Mouse (Mus musculus) G1E (cell line): ENCODE results near the gene Cux1. TPM values are rescaled to one million over a fixed set of nuclear protein-coding genes. Genes with fewer than 3 reads are reported as not detected.

ENCODE experiments used
- ATAC-seq: 2 replicates; pipeline ENCODE4 v1.8.0; 2016; ENCODE audit warnings: mild to moderate bottlenecking; ENCODE audit not compliant: insufficient number of reproducible peaks, poor library complexity, low FRiP score, severe bottlenecking; ENCODE audit errors: extremely low read depth
- DNase-seq: peaks from one replicate; pipeline ENCODE4 v3.0.0; 2012; ENCODE audit warnings: low spot score
- H3K27me3 ChIP-seq: 2 replicates; pipeline ENCODE4 v1.6.1; 2012; ENCODE audit warnings: mild to moderate bottlenecking, low read length, inconsistent platforms; ENCODE audit not compliant: insufficient read depth
- H3K36me3 ChIP-seq: replicated peaks from 2 replicates; pipeline ENCODE3; 2012; ENCODE audit warnings: mild to moderate bottlenecking, inconsistent platforms
- H3K4me1 ChIP-seq: 2 replicates; pipeline ENCODE4 v1.6.1; 2012; ENCODE audit warnings: low read depth, low read length, inconsistent platforms, mixed read lengths; ENCODE audit not compliant: insufficient read depth
- H3K4me3 ChIP-seq: 2 replicates; pipeline ENCODE4 v1.5.1; 2012; ENCODE audit warnings: low read depth, mild to moderate bottlenecking, inconsistent platforms, low read length, moderate library complexity, mixed read lengths
- H3K9me3 ChIP-seq: replicated peaks from 2 replicates; pipeline ENCODE4 v1.6.1; 2012; ENCODE audit warnings: inconsistent platforms
- CTCF ChIP-seq: IDR thresholded peaks from 2 replicates; pipeline ENCODE4 v1.5.1; 2012; ENCODE audit warnings: low read depth, low read length, inconsistent platforms, mixed read lengths
- GATA1 ChIP-seq: IDR thresholded peaks from 2 replicates; pipeline ENCODE4 v1.6.1; 2012; ENCODE audit warnings: borderline replicate concordance, low read length, inconsistent platforms, mixed read lengths
- GATA2 ChIP-seq: IDR thresholded peaks from 2 replicates; pipeline ENCODE4 v1.6.1; 2012; ENCODE audit warnings: low read depth, low read length, inconsistent platforms, borderline replicate concordance
- POLR2AphosphoS5 ChIP-seq: IDR thresholded peaks from 2 replicates; pipeline ENCODE4 v1.6.1; 2012; ENCODE audit warnings: low read depth, low read length, inconsistent platforms; ENCODE audit not compliant: insufficient replicate concordance
- TAL1 ChIP-seq: conservative IDR thresholded peaks from 2 replicates; pipeline ENCODE4 v1.6.1; 2012; ENCODE audit warnings: low read depth, low read length, inconsistent platforms, mixed read lengths
- polyA plus RNA-seq: library from polyadenylated mRNA; stranded (reverse); fragments of >175 nt; gene quantifications from 2 replicates; pipeline ENCODE4 v1.2.3, GENCODE M21; 2012
- total RNA-seq, 2 experiments: library from RNA; stranded (forward) in 1 of 2; stranded (reverse) in 1 of 2; fragments of 200-1000 nt in 1 of 2; fragments of >200 nt in 1 of 2; fragmentation: Nextera tagmentation in 1 of 2; gene quantifications; 2 replicates each; pipeline ENCODE4 v1.2.3; 2014 to 2017

The Cux1 gene
- total and polyA plus RNA-seq, 3 experiments: 0.03 to 0.11 TPM; not detected in 1

DNA sequence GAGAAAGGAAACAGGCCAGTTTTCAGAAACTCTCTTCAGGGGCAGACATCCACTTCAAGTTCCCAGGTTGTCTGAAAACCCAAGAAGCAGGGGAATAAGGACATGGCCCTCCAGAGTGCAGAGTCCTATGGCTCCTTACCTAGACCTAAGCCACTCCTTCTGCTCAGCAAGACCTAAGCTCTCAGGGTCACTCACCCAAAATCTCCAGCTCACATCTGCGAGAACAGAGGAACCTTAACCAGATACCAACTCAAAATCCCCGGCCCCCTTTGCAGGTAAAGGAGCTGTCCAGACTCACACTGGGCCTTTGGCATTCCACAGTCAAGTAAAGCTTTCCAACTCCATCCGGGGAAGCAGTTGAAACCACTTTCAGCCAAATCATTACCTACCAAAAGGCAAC is 3.3 kb downstream of the Cux1 start:
- Histone ChIP-seq H3K4me1 (no peaks in the 10 kb centered on the region), H3K27me3 (peaks cover 3% of the 10 kb centered on the region; the same call in 1 of the 2 replicates), H3K9me3 (peaks cover 35% of the 10 kb centered on the region), H3K4me3 (no peak overlapping the region), H3K36me3 (no peaks in the 10 kb centered on the region)
- DNase-seq: no peak
- TF ChIP-seq CTCF: no peak
- TF ChIP-seq POLR2AphosphoS5: no peak
- no peak for TF ChIP-seq GATA2
- TF ChIP-seq GATA1: no peak
- no peak for TF ChIP-seq TAL1
- no peak for ATAC-seq

DNA sequence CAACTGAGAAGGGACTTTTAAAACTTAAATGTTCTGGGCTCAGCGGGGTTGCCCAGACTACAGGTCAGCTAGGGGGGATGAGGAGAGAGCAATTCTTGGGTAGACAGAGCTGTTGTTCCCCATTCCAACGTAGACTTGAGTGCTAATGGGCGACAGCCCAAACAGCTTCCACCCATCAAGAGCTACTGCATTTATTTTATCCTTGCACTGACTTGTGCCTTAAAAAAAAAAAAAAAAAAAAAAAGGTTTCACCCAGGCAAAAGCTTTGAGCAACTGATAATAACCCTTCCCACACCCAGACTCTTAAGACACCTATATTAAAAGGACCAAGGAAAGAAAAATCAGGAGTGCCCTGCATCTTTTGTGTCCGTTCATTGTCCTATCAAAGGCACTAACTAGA is 4.2 kb downstream of the Cux1 start:
- DNase-seq (no peak), ATAC-seq (no peak)
- TF ChIP-seq POLR2AphosphoS5 (no peak), GATA2 (no peak), CTCF (no peak), GATA1 (no peak), TAL1 (no peak)
- Histone ChIP-seq H3K4me3 (no peak overlapping the region), H3K36me3 (no peaks in the 10 kb centered on the region), H3K9me3 (peaks cover 30% of the 10 kb centered on the region), H3K4me1 (no peaks in the 10 kb centered on the region), H3K27me3 (peaks cover 3% of the 10 kb centered on the region; the same call in 1 of the 2 replicates)

DNA sequence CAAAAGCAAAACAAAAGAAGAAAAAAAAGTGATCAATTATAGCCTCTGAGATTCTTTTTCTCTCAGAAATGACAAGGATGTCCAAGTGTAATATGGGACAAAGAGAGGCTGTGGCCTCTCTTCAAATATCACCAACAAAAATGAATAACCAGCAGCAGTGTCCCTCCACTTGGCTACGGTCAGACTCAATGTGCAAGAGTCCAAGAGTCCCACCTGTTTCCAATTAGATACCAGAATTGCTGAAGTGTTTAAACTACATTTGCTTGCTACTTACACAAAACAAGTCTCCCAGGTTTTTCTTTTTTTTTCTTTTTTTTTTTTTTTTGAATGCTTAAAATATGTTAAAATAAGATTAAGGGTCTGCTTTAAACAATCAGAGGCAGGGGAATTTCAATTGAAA is 5.1 kb downstream of the Cux1 start:
- DNase-seq (no peak), ATAC-seq (no peak)
- TF ChIP-seq CTCF: no peak
- no peak for TF ChIP-seq POLR2AphosphoS5
- H3K4me3 ChIP-seq: no peak overlapping the region
- no peaks in the 10 kb centered on the region for H3K4me1 ChIP-seq
- H3K9me3 ChIP-seq: peaks cover 21% of the 10 kb centered on the region
- H3K27me3 ChIP-seq: peaks cover 3% of the 10 kb centered on the region; the same call in 1 of the 2 replicates
- H3K36me3 ChIP-seq: no peaks in the 10 kb centered on the region

DNA sequence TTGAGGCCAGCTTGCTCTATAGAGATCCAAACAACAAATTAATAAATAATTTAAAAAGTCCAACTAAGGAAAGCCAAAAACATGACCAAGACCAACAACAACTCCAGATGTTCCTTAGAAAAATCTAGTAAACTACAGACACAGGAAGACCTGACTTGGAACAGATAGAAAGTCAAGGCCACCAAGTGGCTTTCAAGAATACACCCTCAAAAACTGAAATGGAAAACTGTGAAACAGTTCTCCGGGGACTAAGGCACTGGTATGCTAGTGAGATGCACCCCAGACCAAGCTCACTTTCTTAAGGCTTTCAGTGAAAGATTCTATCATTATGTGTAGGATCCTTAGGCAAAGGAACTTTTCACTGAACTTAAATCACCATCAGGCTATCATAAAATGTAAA is 5.6 kb downstream of the Cux1 start:
- H3K9me3 ChIP-seq: peaks cover 16% of the 10 kb centered on the region
- no peak for ATAC-seq
- no peak overlapping the region for H3K4me3 ChIP-seq
- no peak for DNase-seq
- H3K36me3 ChIP-seq: no peaks in the 10 kb centered on the region
- TF ChIP-seq POLR2AphosphoS5 (no peak), TAL1 (no peak), GATA1 (no peak), GATA2 (no peak), CTCF (no peak)
- H3K27me3 ChIP-seq: peaks cover 3% of the 10 kb centered on the region; the same call in 1 of the 2 replicates
- H3K4me1 ChIP-seq: no peaks in the 10 kb centered on the region

DNA sequence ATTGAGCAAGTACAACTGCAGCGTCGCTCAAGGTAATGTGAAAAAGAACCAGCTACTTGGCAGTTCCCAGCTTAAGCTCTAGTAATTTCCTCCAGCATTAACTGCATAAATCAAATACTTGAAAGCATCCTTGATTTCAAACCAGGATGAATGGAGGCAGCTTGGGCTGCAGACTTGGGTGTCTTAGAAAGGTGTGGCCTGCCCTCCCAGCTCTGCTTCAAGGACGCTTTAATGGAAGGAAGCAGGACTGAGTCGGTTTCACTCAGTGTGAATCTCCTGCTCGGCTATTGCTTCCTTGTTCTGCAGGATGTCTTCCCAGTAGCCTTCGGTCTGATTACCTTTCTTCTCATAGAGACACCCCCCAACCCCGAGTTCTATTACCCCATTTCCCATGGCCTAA is 6.6 kb downstream of the Cux1 start:
- Histone ChIP-seq H3K9me3 (peaks cover 6% of the 10 kb centered on the region), H3K27me3 (peaks cover 3% of the 10 kb centered on the region; the same call in 1 of the 2 replicates), H3K36me3 (no peaks in the 10 kb centered on the region), H3K4me3 (no peak overlapping the region), H3K4me1 (no peaks in the 10 kb centered on the region)
- no peak for TF ChIP-seq TAL1
- TF ChIP-seq CTCF: no peak
- ATAC-seq: no peak
- DNase-seq: no peak

DNA sequence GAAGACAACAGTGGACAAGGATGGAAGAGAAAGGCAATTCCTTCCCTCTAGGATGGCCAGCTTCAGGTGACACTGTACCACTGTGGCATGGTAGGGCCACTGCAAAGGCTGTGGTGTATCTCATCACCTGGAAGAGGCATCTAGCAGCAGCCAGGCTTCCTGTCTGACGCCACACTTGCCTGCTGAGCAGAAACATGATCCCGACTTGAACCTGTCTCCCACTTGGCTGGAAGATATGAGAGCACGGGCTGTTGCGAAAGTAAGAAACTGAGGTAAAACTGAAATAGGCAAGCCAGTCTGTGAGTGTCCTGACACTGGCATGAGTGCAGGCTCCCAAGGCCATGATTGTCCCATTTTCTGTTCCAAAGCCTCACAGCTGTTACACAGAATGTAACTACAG is 9.8 kb downstream of the Cux1 start:
- H3K27me3 ChIP-seq: no peaks in the 10 kb centered on the region
- H3K4me1 ChIP-seq: no peaks in the 10 kb centered on the region
- H3K4me3 ChIP-seq: no peak overlapping the region
- DNase-seq: no peak
- H3K9me3 ChIP-seq: no peaks in the 10 kb centered on the region
- no peak for TF ChIP-seq TAL1
- TF ChIP-seq GATA1: no peak
- TF ChIP-seq CTCF: no peak
- no peak for TF ChIP-seq POLR2AphosphoS5
- no peak for TF ChIP-seq GATA2
- ATAC-seq: no peak
- H3K36me3 ChIP-seq: no peaks in the 10 kb centered on the region

DNA sequence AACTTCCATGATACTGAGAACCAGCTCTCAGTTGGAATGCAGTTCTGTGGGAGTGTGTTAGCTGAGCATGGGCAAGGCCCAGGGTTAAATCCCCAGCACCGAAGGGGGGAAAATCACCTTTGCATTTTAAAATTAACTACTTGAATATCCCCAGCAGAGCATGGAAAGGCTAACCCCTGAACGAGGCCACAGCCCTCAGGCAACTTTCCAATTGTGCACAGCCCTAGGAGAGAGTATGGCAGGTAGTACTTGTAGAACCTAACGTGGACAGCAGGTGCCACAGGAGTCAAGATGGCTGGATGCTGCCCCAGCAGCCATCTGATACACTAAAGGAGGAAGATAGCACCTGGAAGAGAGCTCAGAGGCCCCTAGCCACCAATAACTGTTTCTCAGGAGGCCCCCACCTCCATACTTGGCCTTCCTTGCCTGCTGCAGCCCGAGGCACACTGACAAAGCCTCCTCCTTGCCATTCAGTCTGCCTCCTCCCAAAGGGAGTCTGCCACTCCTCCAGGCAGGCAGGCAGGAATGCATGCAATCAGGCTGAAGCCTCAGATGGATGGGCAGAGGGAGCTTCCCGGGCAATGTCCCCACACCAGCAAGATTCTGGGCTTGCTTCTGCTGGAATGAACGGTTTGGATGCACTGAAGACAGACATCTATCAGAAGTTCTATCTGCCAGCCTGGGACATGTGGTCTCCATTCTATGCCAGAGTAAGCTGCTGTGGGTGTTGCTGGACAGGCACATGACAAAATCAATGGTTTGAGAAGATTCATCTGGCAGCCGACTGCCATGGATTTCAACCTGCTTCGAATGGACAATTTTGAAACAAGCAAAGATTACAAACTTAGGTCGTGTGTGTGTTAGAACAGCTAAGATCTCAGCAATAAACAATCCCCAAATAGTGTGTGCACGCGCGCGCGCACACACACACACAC is 10.7 kb downstream of the Cux1 start:
- no peak overlapping the region for H3K4me3 ChIP-seq
- no peaks in the 10 kb centered on the region for H3K4me1 ChIP-seq
- H3K9me3 ChIP-seq: no peaks in the 10 kb centered on the region
- ATAC-seq (no peak), DNase-seq (no peak)
- H3K36me3 ChIP-seq: no peaks in the 10 kb centered on the region
- no peaks in the 10 kb centered on the region for H3K27me3 ChIP-seq
- TF ChIP-seq POLR2AphosphoS5 (no peak), GATA1 (no peak), CTCF (no peak), TAL1 (no peak), GATA2 (no peak)

DNA sequence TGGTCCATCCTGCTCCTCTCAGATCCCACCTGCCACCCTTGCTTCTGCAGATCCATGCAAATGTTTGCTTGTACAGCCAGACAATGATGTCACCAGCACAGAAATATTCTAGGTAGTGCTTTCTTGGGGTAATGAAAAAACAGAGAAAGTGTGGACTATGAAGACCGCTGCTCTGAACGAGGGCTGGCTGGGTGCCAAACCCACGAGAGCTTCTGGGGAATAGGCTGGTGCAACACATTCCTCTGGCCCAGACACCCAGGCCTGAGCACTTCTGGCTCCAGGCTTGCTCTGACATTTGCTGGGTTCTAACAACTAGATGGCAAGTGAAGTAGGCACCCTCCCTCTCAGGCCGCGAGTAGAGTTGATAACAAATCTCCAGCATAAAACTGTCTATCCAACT is 11.6 kb downstream of the Cux1 start:
- no peak overlapping the region for H3K4me3 ChIP-seq
- TF ChIP-seq GATA2 (no peak), CTCF (no peak), POLR2AphosphoS5 (no peak), GATA1 (no peak)
- DNase-seq: no peak
- no peaks in the 10 kb centered on the region for H3K36me3 ChIP-seq
- ATAC-seq: no peak
- no peaks in the 10 kb centered on the region for H3K9me3 ChIP-seq
- H3K27me3 ChIP-seq: no peaks in the 10 kb centered on the region
- no peaks in the 10 kb centered on the region for H3K4me1 ChIP-seq
